Mouse (Mus musculus) MN1 (cell line): ENCODE measurements around the gene Mapk8ip1.
A peak's percentile ranks its signal among the peaks of the same experiment; 100 is the strongest.

Experiments
- DNase-seq: peaks from one replicate; pipeline ENCODE4 v3.0.0-alpha.2; 2016; ENCODE audit warnings: low spot score

The Mapk8ip1 gene

GRCm38 (mm10) chr2:92401091-92401561 lies at the start of gene Mapk8ip1:
Gene Mapk8ip1, minus strand, starts transcription at chr2:92401263.
- DNase-seq = peak; percentile 26

GRCm38 (mm10) chr2:92447121-92447740 lies 46.2 kb upstream of the Mapk8ip1 start:
- no peak for DNase-seq

- DNase-seq = no peak
Observed at GRCm38 (mm10) chr2:92446656-92447055, 45.6 kb upstream of the Mapk8ip1 start.

- no peak for DNase-seq
Observed at GRCm38 (mm10) chr2:92445890-92446289, 44.8 kb upstream of the Mapk8ip1 start.

GRCm38 (mm10) chr2:92444376-92444775 lies 43.3 kb upstream of the Mapk8ip1 start:
- no peak for DNase-seq

GRCm38 (mm10) chr2:92443313-92443712 lies 42.2 kb upstream of the Mapk8ip1 start:
- no peak for DNase-seq

- no peak for DNase-seq
Observed at GRCm38 (mm10) chr2:92442419-92443001, 41.4 kb upstream of the Mapk8ip1 start.

- DNase-seq = no peak
Observed at GRCm38 (mm10) chr2:92440432-92440831, 39.4 kb upstream of the Mapk8ip1 start.

- no peak for DNase-seq
Observed at GRCm38 (mm10) chr2:92438567-92438966, 37.5 kb upstream of the Mapk8ip1 start.

GRCm38 (mm10) chr2:92437875-92438274 lies 36.8 kb upstream of the Mapk8ip1 start:
- peak; percentile 90 for DNase-seq

- no peak for DNase-seq
Observed at GRCm38 (mm10) chr2:92437366-92437765, 36.3 kb upstream of the Mapk8ip1 start.

GRCm38 (mm10) chr2:92435023-92435422 lies 34.0 kb upstream of the Mapk8ip1 start:
- DNase-seq = peak; percentile 31

GRCm38 (mm10) chr2:92434375-92434745 lies 33.3 kb upstream of the Mapk8ip1 start:
- DNase-seq = peak; percentile 53

- peak; percentile 99 for DNase-seq
Observed at GRCm38 (mm10) chr2:92433578-92434374, 32.7 kb upstream of the Mapk8ip1 start, which contains the start of gene Cry2. Gene Cry2, minus strand, starts transcription at chr2:92434043.

GRCm38 (mm10) chr2:92432299-92433295 lies 31.5 kb upstream of the Mapk8ip1 start:
- peak; percentile 78 for DNase-seq

GRCm38 (mm10) chr2:92431611-92432179 lies 30.6 kb upstream of the Mapk8ip1 start:
- peak; percentile 58 for DNase-seq

- peak; percentile 83 for DNase-seq
Observed at GRCm38 (mm10) chr2:92430723-92431541, 29.9 kb upstream of the Mapk8ip1 start.

- no peak for DNase-seq
Observed at GRCm38 (mm10) chr2:92430089-92430488, 29.0 kb upstream of the Mapk8ip1 start.

- peak; percentile 74 for DNase-seq
Observed at GRCm38 (mm10) chr2:92427882-92428281, 26.8 kb upstream of the Mapk8ip1 start.

- DNase-seq = no peak
Observed at GRCm38 (mm10) chr2:92426426-92426825, 25.4 kb upstream of the Mapk8ip1 start.
